Mouse (Mus musculus): ENCODE measurements at regions not wholly inside any gene's neighbourhood (a gene's known extent, or its start where the extent isn't known, plus 50 kb on each side); places are given as distances from the start of the nearest gene placed in this dataset.
A peak's percentile ranks its signal among the peaks of the same experiment; 100 is the strongest.

GRCm38 (mm10) chr14:72942571-72942970 lies 106.3 kb downstream of the Cysltr2 start:
- DNase-seq = no peak

- no peak for DNase-seq
Measured at GRCm38 (mm10) chr14:72939067-72939393, 109.9 kb downstream of the Cysltr2 start.

GRCm38 (mm10) chr14:72938382-72939066 lies 110.4 kb downstream of the Cysltr2 start:
- DNase-seq = no peak

- no peak for DNase-seq
Measured at GRCm38 (mm10) chr14:72933598-72933997, 115.3 kb downstream of the Cysltr2 start.

GRCm38 (mm10) chr14:72932296-72932695 lies 116.6 kb downstream of the Cysltr2 start:
- DNase-seq = no peak

GRCm38 (mm10) chr14:72901171-72901926 lies 147.6 kb downstream of the Cysltr2 start:
- DNase-seq = no peak

- DNase-seq = no peak
Measured at GRCm38 (mm10) chr14:72899630-72900029, 149.3 kb downstream of the Cysltr2 start.

- DNase-seq = no peak
Measured at GRCm38 (mm10) chr14:72892316-72892715, 156.6 kb downstream of the Cysltr2 start.

- DNase-seq = no peak
Measured at GRCm38 (mm10) chr14:72889663-72890062, 159.3 kb downstream of the Cysltr2 start.

- no peak for DNase-seq
Measured at GRCm38 (mm10) chr14:72887470-72888071, 161.3 kb downstream of the Cysltr2 start.

GRCm38 (mm10) chr14:72886935-72887369 lies 162.0 kb downstream of the Cysltr2 start:
- DNase-seq = no peak

GRCm38 (mm10) chr14:72885824-72886223 lies 163.1 kb downstream of the Cysltr2 start:
- no peak for DNase-seq

- no peak for DNase-seq
Measured at GRCm38 (mm10) chr14:72884561-72884960, 164.4 kb downstream of the Cysltr2 start.

- DNase-seq = no peak
Measured at GRCm38 (mm10) chr14:72877132-72877531, 167.3 kb upstream of the Fndc3a start.

- DNase-seq = no peak
Measured at GRCm38 (mm10) chr14:72873494-72873893, 163.7 kb upstream of the Fndc3a start.

- DNase-seq = peak; percentile 29
Measured at GRCm38 (mm10) chr14:72869188-72869749, 159.5 kb upstream of the Fndc3a start.

GRCm38 (mm10) chr14:72866896-72867295 lies 157.1 kb upstream of the Fndc3a start:
- no peak for DNase-seq

GRCm38 (mm10) chr14:72865531-72865930 lies 155.7 kb upstream of the Fndc3a start:
- DNase-seq = no peak

GRCm38 (mm10) chr14:72864792-72865191 lies 155.0 kb upstream of the Fndc3a start:
- DNase-seq = no peak

GRCm38 (mm10) chr14:72864130-72864529 lies 154.3 kb upstream of the Fndc3a start:
- DNase-seq = no peak

GRCm38 (mm10) chr14:72862806-72863526 lies 153.2 kb upstream of the Fndc3a start:
- no peak for DNase-seq

- no peak for DNase-seq
Measured at GRCm38 (mm10) chr14:72854226-72854625, 144.4 kb upstream of the Fndc3a start.

- no peak for DNase-seq
Measured at GRCm38 (mm10) chr14:72853104-72853503, 143.3 kb upstream of the Fndc3a start.
